Mouse (Mus musculus): Measurements from ENCODE around the gene Krtap19-1. TPM values are rescaled to one million over a fixed set of nuclear protein-coding genes. Genes with fewer than 3 reads are reported as not detected.

Gene Krtap19-1
- total and polyA plus RNA-seq, 2 experiments, result not detected

DNA sequence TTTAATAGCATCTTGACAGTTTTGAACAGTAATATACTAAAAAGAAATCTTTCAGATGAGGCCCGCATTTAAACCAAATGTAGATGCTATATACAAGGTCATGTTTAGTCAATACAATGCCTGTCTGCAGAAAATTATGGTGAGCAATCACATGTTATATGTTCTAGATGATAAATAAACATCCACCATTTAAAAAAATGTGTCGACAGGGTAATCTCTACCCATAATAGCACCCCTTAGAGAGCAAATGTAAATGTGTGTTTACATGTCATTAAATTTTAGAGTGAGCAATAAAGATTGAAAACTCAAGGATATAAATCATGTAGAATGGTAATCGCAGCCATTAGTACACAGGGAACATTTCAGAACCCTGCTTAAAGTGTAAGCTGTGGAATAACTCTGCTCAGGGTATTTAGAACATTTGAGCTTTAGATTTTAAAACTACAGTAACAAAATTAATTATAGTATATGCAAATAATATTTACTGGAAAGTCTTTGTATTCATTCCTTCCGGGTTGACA, 4.3 kb downstream of the Krtap19-1 start:
- DNase-seq (ENCODE audit: extremely low read depth, low read depth, low spot score), result no peak
- no peak overlapping the region for H3K9ac ChIP-seq (ENCODE audit: low read depth, low read length)
- WGBS, result 89% methylated on average over 4 of the region's 4 CpGs
- no peaks in the 10 kb centered on the region for H3K27me3 ChIP-seq (ENCODE audit: control insufficient read depth, insufficient read depth, low read length)
- no peak overlapping the region for H3K27ac ChIP-seq (replicated peaks; ENCODE audit: insufficient read depth, low read depth, low read length)
- no peaks in the 10 kb centered on the region for H3K79me2 ChIP-seq (ENCODE audit: control insufficient read depth, insufficient read depth, low read length)
- no peaks in the 10 kb centered on the region for H3K36me3 ChIP-seq (ENCODE audit: control insufficient read depth, insufficient read depth, low read length)
- no peaks in the 10 kb centered on the region for H3K4me1 ChIP-seq (ENCODE audit: control insufficient read depth, insufficient read depth, low read length)
- H3K4me3 ChIP-seq (ENCODE audit: insufficient read depth, low read depth, low read length), result no peak overlapping the region
- TF ChIP-seq POLR2A (IDR thresholded peaks at IDR 0.05; ENCODE audit: extremely low read depth, insufficient read depth, low read length) (no peak), CTCF (IDR thresholded peaks at IDR 0.05; ENCODE audit: low read depth, low read length) (no peak)

DNA sequence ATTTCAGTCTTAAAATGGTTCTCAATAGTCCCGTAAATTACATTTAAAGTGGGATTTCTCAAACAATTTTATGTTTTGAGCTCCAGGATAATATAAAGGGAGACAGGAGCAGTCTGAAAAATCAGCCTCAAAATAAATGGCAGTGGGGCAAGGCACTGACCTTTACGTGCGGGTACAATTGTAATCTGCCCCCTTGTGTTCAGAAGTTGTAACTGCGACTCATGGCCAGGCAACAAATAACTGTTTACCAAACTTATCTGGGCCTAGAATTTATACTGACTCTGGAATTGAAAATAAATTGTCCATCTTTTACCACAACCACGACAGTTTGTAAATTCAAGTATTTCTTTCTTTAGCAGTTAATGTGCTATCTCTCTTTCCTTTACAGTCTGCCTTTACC, 17.8 kb downstream of the Krtap19-1 start:
- H3K27me3 ChIP-seq (ENCODE audit: control insufficient read depth, insufficient read depth, low read length), result no peaks in the 10 kb centered on the region
- H3K4me3 ChIP-seq (ENCODE audit: insufficient read depth, low read depth, low read length), result no peak overlapping the region
- H3K27ac ChIP-seq (replicated peaks; ENCODE audit: insufficient read depth, low read depth, low read length), result no peak overlapping the region
- WGBS, result 8% methylated on average over 5 of the region's 5 CpGs
- no peaks in the 10 kb centered on the region for H3K36me3 ChIP-seq (ENCODE audit: control insufficient read depth, insufficient read depth, low read length)
- no peak overlapping the region for H3K9ac ChIP-seq (ENCODE audit: low read depth, low read length)
- TF ChIP-seq CTCF (IDR thresholded peaks at IDR 0.05; ENCODE audit: low read depth, low read length), result peak; percentile 53
- no peak for TF ChIP-seq POLR2A (IDR thresholded peaks at IDR 0.05; ENCODE audit: extremely low read depth, insufficient read depth, low read length)
- DNase-seq (ENCODE audit: extremely low read depth, low read depth, low spot score), result peak; percentile 43
- H3K4me1 ChIP-seq (ENCODE audit: control insufficient read depth, insufficient read depth, low read length), result peaks cover 3% of the 10 kb centered on the region
- H3K79me2 ChIP-seq (ENCODE audit: control insufficient read depth, insufficient read depth, low read length), result no peaks in the 10 kb centered on the region

DNA sequence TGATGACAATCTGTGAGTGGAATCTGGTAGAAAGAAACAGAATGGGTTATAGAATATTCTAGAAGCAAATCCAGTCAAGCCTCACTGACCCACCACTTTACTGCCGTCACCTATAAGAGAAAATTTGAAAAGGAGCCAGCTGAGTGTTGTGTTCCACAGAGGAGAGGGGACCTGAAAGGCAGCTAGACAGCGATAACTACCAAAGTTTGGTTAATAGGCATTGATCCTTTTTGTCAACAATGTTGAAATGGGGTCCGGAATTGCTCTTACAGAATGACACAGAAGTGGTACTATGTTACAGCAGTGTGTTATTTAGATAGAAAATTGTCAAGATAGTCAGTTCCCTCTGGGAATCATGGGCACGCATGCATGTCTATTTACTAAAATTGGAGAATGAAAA, 20.7 kb downstream of the Krtap19-1 start:
- WGBS, result 29% methylated on average over 4 of the region's 4 CpGs
- H3K4me3 ChIP-seq (ENCODE audit: insufficient read depth, low read depth, low read length), result no peak overlapping the region
- no peaks in the 10 kb centered on the region for H3K36me3 ChIP-seq (ENCODE audit: control insufficient read depth, insufficient read depth, low read length)
- H3K4me1 ChIP-seq (ENCODE audit: control insufficient read depth, insufficient read depth, low read length), result peaks cover 6% of the 10 kb centered on the region
- H3K27me3 ChIP-seq (ENCODE audit: control insufficient read depth, insufficient read depth, low read length), result no peaks in the 10 kb centered on the region
- TF ChIP-seq POLR2A (IDR thresholded peaks at IDR 0.05; ENCODE audit: extremely low read depth, insufficient read depth, low read length) (no peak), CTCF (IDR thresholded peaks at IDR 0.05; ENCODE audit: low read depth, low read length) (no peak)
- H3K79me2 ChIP-seq (ENCODE audit: control insufficient read depth, insufficient read depth, low read length), result no peaks in the 10 kb centered on the region
- no peak overlapping the region for H3K9ac ChIP-seq (ENCODE audit: low read depth, low read length)
- DNase-seq (ENCODE audit: extremely low read depth, low read depth, low spot score), result peak; percentile 6
- no peak overlapping the region for H3K27ac ChIP-seq (replicated peaks; ENCODE audit: insufficient read depth, low read depth, low read length)

DNA sequence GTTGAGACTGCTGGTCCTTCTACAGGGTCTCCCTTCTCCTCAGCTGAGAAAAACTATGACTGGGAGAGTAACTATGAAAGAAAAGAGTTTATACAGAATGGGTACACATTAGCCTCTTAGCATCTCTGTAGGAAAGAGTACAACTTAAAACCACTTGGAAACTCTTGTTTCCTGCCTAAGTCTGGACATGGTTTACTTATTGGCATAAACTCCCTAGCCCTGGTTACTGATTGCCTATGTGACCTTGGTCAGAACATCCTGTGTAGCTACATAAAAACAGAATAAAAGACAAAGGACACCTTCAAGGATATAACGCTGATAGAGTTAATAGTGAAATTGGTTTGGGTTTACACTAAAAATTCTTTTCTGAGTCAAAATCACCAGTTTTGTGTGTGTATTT, 21.8 kb downstream of the Krtap19-1 start:
- H3K27me3 ChIP-seq (ENCODE audit: control insufficient read depth, insufficient read depth, low read length), result no peaks in the 10 kb centered on the region
- WGBS, result 37% methylated on average over 1 of the region's 1 CpGs
- TF ChIP-seq CTCF (IDR thresholded peaks at IDR 0.05; ENCODE audit: low read depth, low read length), result no peak
- no peaks in the 10 kb centered on the region for H3K36me3 ChIP-seq (ENCODE audit: control insufficient read depth, insufficient read depth, low read length)
- peaks cover 11% of the 10 kb centered on the region for H3K4me1 ChIP-seq (ENCODE audit: control insufficient read depth, insufficient read depth, low read length)
- DNase-seq (ENCODE audit: extremely low read depth, low read depth, low spot score), result peak; percentile 39
- H3K79me2 ChIP-seq (ENCODE audit: control insufficient read depth, insufficient read depth, low read length), result no peaks in the 10 kb centered on the region
- H3K9ac ChIP-seq (ENCODE audit: low read depth, low read length), result no peak overlapping the region
- H3K4me3 ChIP-seq (ENCODE audit: insufficient read depth, low read depth, low read length), result no peak overlapping the region
- no peak overlapping the region for H3K27ac ChIP-seq (replicated peaks; ENCODE audit: insufficient read depth, low read depth, low read length)

DNA sequence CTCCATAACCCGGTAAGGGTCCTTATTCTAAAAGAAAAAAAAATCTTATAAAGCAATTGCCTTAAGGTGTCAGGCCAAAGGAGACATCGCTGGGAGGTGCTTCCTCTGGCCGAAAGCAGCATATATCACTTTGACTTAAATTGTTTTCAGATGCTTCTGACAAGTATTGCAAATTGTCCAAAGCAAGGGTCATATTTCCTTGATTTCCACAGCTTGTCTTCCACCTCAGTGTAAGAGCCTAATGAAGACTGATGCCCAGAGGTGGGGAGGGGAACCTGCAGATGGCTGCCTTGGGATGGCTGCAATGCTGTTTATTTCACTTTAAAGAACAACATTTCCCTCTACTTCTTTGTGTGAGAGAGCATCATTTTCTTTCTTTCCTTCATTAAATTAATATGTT, 42.2 kb downstream of the Krtap19-1 start:
- no peaks in the 10 kb centered on the region for H3K36me3 ChIP-seq (ENCODE audit: control insufficient read depth, insufficient read depth, low read length)
- TF ChIP-seq POLR2A (IDR thresholded peaks at IDR 0.05; ENCODE audit: extremely low read depth, insufficient read depth, low read length), result no peak
- TF ChIP-seq CTCF (IDR thresholded peaks at IDR 0.05; ENCODE audit: low read depth, low read length), result no peak
- H3K27ac ChIP-seq (replicated peaks; ENCODE audit: insufficient read depth, low read depth, low read length), result no peak overlapping the region
- no peaks in the 10 kb centered on the region for H3K79me2 ChIP-seq (ENCODE audit: control insufficient read depth, insufficient read depth, low read length)
- no peaks in the 10 kb centered on the region for H3K4me1 ChIP-seq (ENCODE audit: control insufficient read depth, insufficient read depth, low read length)
- 91% methylated on average over 3 of the region's 3 CpGs for WGBS
- no peak for DNase-seq (ENCODE audit: extremely low read depth, low read depth, low spot score)
- H3K27me3 ChIP-seq (ENCODE audit: control insufficient read depth, insufficient read depth, low read length), result no peaks in the 10 kb centered on the region
- no peak overlapping the region for H3K4me3 ChIP-seq (ENCODE audit: insufficient read depth, low read depth, low read length)
- no peak overlapping the region for H3K9ac ChIP-seq (ENCODE audit: low read depth, low read length)

DNA sequence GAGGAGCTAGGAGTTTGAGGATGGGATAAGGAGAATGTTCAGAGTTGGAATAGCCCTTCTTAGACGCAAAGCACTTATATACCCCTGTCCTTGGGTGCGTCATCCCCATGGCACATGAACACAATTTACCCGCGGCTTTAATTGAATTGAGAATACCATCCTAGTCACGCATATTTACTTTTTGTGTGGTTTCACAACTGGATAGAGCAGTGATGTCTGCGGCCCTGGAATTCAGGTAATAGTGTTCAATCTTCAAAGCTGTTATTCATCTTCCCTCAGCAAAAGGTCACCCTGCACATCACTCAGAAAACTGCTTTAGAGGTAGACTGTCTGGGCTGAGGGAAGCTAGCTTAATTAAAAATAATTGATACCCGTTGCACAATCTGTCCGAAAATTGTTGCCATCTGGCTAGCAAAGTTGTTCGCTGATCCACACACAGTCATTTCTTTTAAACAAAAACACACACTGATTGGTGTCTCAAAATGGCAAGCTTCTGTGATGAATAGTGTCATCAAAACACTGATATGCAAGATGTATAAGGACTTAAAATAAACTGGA, 43.0 kb downstream of the Krtap19-1 start, which contains the start of gene Krtap14:
Gene Krtap14 (minus strand): TSS at position 51 of the 558 bp plus-strand sequence.
- no peak for TF ChIP-seq POLR2A (IDR thresholded peaks at IDR 0.05; ENCODE audit: extremely low read depth, insufficient read depth, low read length)
- TF ChIP-seq CTCF (IDR thresholded peaks at IDR 0.05; ENCODE audit: low read depth, low read length), result no peak
- DNase-seq (ENCODE audit: extremely low read depth, low read depth, low spot score), result no peak
- H3K4me1 ChIP-seq (ENCODE audit: control insufficient read depth, insufficient read depth, low read length), result no peaks in the 10 kb centered on the region
- no peaks in the 10 kb centered on the region for H3K79me2 ChIP-seq (ENCODE audit: control insufficient read depth, insufficient read depth, low read length)
- WGBS, result 86% methylated on average over 9 of the region's 9 CpGs
- H3K4me3 ChIP-seq (ENCODE audit: insufficient read depth, low read depth, low read length), result no peak within 1 kb of the TSS
- H3K36me3 ChIP-seq (ENCODE audit: control insufficient read depth, insufficient read depth, low read length), result no peaks in the 10 kb centered on the region
- H3K9ac ChIP-seq (ENCODE audit: low read depth, low read length), result no peak within 1 kb of the TSS
- no peak within 1 kb of the TSS for H3K27ac ChIP-seq (replicated peaks; ENCODE audit: insufficient read depth, low read depth, low read length)
- H3K27me3 ChIP-seq (ENCODE audit: control insufficient read depth, insufficient read depth, low read length), result no peaks in the 10 kb centered on the region
